Mouse (Mus musculus) heart, embryonic 15.5 days (tissue): ENCODE measurements around the gene Olfr1167. TPM values are rescaled to one million over a fixed set of nuclear protein-coding genes. Genes with fewer than 3 reads are reported as not detected.
"Not testable (repeated sequence)": the region's sequence is repeated elsewhere in the genome, so short reads cannot be mapped to it uniquely, and the experiment has no call there.

ENCODE experiments used
- ATAC-seq: fragments of 200-750 bp; cut with Nextera tagmentation; replicated peaks from 2 replicates; pipeline ENCODE4 v1.8.0; 2017; ENCODE audit warnings: low read depth, moderate TSS enrichment; ENCODE audit not compliant: insufficient number of reproducible peaks, insufficient read depth, low FRiP score
- H3K27ac ChIP-seq: fragments of 300-500 bp; sonication (generic); 2 replicates; pipeline ENCODE4 v1.5.1; 2015; ENCODE audit warnings: mild to moderate bottlenecking, inconsistent platforms
- H3K27me3 ChIP-seq: fragments of 300-500 bp; sonication (generic); 2 replicates; pipeline ENCODE4 v1.6.1; 2015; ENCODE audit warnings: inconsistent platforms
- H3K36me3 ChIP-seq: fragments of 300-500 bp; sonication (generic); 2 replicates; pipeline ENCODE4 v1.6.1; 2015; ENCODE audit warnings: mild to moderate bottlenecking, inconsistent platforms
- H3K4me1 ChIP-seq: fragments of 300-500 bp; sonication (generic); replicated peaks from 2 replicates; pipeline ENCODE4 v1.6.1; 2015; ENCODE audit warnings: inconsistent platforms
- H3K4me2 ChIP-seq: fragments of 300-500 bp; sonication (generic); 2 replicates; pipeline ENCODE4 v1.6.1; 2015; ENCODE audit warnings: inconsistent platforms, mild to moderate bottlenecking, moderate library complexity
- H3K4me3 ChIP-seq: fragments of 300-500 bp; sonication (generic); 2 replicates; pipeline ENCODE4 v1.5.1; 2015; ENCODE audit warnings: mild to moderate bottlenecking, inconsistent platforms
- H3K9ac ChIP-seq: fragments of 300-500 bp; sonication (generic); 2 replicates; pipeline ENCODE4 v1.6.1; 2015; ENCODE audit warnings: mild to moderate bottlenecking, inconsistent platforms
- H3K9me3 ChIP-seq: fragments of 300-500 bp; sonication (generic); replicated peaks from 2 replicates; pipeline ENCODE4 v1.6.1; 2016; ENCODE audit warnings: inconsistent platforms
- WGBS: fragments of 180-500 bp; shearing (Covaris S2); methylation state at CpG from one replicate; pipeline ENCODE4 v1.1.7; 2015; ENCODE audit warnings: mixed read lengths; 5-methylcytosine and 5-hydroxymethylcytosine counted together
- polyA plus RNA-seq: library from polyadenylated mRNA; unstranded; fragments of >200 nt; fragmentation: Nextera tagmentation; extraction: Ambion mirVana; gene quantifications from 2 replicates; pipeline ENCODE4 v1.2.1, GENCODE M21; 2015

Gene Olfr1167
- polyA plus RNA-seq: not detected in 2 replicates

DNA sequence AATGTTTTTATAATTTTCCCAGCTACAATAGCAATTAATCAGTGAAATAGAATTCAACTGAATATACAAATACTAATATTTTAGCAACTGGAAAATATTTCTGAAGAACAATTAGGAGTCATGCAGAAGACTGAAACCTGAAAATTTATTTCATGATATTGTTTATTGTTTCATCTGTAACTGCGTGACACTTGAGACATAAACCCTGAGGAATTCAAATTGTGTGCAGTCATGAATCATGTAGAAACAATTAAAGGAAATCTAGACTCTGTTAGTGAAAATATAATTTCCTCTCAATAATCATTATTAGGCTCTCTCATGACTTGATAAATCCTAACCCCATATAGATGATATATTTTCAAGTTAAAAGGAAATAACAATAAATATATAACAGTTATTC is at the start of gene Olfr1167:
Olfr1167 (minus strand) TSS at position 101 of the 400 bp plus-strand sequence.
- H3K9me3 ChIP-seq, H3K4me2 ChIP-seq, H3K4me3 ChIP-seq, ATAC-seq, H3K9ac ChIP-seq, H3K27me3 ChIP-seq, H3K27ac ChIP-seq, H3K4me1 ChIP-seq, H3K36me3 ChIP-seq: not testable (repeated sequence)
- 71% methylated on average over 1 of the region's 1 CpGs for WGBS

DNA sequence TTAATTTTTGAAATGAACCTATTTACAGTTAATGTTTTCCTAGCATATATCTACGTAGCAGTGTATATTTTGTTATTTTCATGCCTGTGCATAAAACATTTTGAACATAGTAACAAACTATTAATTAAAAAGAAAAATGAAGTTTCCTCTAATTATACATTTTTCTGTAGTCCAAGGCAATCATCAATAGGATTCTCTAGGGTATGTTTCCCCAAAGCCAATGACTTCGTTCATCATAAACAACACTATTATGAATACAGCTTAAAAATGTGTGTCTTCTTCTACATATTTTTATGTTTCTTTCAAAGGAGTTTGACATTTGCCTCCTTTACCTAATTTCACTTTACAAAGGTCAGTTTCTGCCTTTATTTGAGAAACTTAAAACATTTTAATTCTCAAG is 26.6 kb upstream of the Olfr1167 start, which contains the start of gene Olfr1168:
Olfr1168 (plus strand) TSS at position 301 of the 400 bp plus-strand sequence.
- Histone ChIP-seq H3K36me3 (no peaks in the 10 kb centered on the region), H3K4me2 (no peak within 1 kb of the TSS), H3K4me1 (no peaks in the 10 kb centered on the region), H3K9me3 (no peaks in the 10 kb centered on the region), H3K27me3 (no peaks in the 10 kb centered on the region), H3K27ac (no peak within 1 kb of the TSS), H3K9ac (no peak within 1 kb of the TSS), H3K4me3 (no peak within 1 kb of the TSS)
- ATAC-seq: no peak
- WGBS: 75% methylated on average over 2 of the region's 2 CpGs

GRCm38 (mm10) chr2:88128172-88128571 is 26.8 kb downstream of the Olfr1167 start, which contains the start of gene Olfr1166:
Gene Olfr1166, minus strand, starts transcription at chr2:88128272.
- H3K4me1 ChIP-seq: no peaks in the 10 kb centered on the region
- no peak within 1 kb of the TSS for H3K9ac ChIP-seq
- no peaks in the 10 kb centered on the region for H3K9me3 ChIP-seq
- H3K4me2 ChIP-seq: no peak within 1 kb of the TSS
- no peaks in the 10 kb centered on the region for H3K27me3 ChIP-seq
- H3K27ac ChIP-seq: no peak within 1 kb of the TSS
- WGBS: 84% methylated on average over 1 of the region's 1 CpGs
- ATAC-seq: no peak
- H3K4me3 ChIP-seq: no peak within 1 kb of the TSS
- H3K36me3 ChIP-seq: no peaks in the 10 kb centered on the region

Other genes with a start within 250 kb of the Olfr1167 start
- not detected in 2 replicates for gene Olfr1155, start 210.1 kb downstream of the Olfr1167 start, polyA plus RNA-seq
- not detected in 2 replicates for gene Olfr1156, start 202.1 kb downstream of the Olfr1167 start, polyA plus RNA-seq
- gene Olfr1157, start 186.9 kb downstream of the Olfr1167 start, polyA plus RNA-seq: not detected in 2 replicates
- not detected in 2 replicates for gene Olfr74, start 180.5 kb downstream of the Olfr1167 start, polyA plus RNA-seq
- gene Olfr1158, start 165.1 kb downstream of the Olfr1167 start, polyA plus RNA-seq: not detected in 2 replicates
- not detected in 2 replicates for gene Olfr1160, start 146.9 kb downstream of the Olfr1167 start, polyA plus RNA-seq
- gene Olfr1161, start 132.4 kb downstream of the Olfr1167 start, polyA plus RNA-seq: not detected in 2 replicates
- gene Olfr73, start 117.5 kb downstream of the Olfr1167 start, polyA plus RNA-seq: not detected in 2 replicates
- gene Olfr1162, start 104.1 kb downstream of the Olfr1167 start, polyA plus RNA-seq: not detected in 2 replicates
- not detected in 2 replicates for gene Olfr1163, start 83.4 kb downstream of the Olfr1167 start, polyA plus RNA-seq
- gene Olfr1164, start 61.2 kb downstream of the Olfr1167 start, polyA plus RNA-seq: not detected in 2 replicates
- not detected in 2 replicates for gene Olfr1166, start 26.9 kb downstream of the Olfr1167 start, polyA plus RNA-seq
- gene Olfr1168, start 26.7 kb upstream of the Olfr1167 start, polyA plus RNA-seq: not detected in 2 replicates
- not detected in 2 replicates for gene Olfr1170, start 73.1 kb upstream of the Olfr1167 start, polyA plus RNA-seq
- gene Olfr1173, start 124.7 kb upstream of the Olfr1167 start, polyA plus RNA-seq: not detected in 2 replicates
- not detected in 2 replicates for gene Olfr1174-ps, start 159.9 kb upstream of the Olfr1167 start, polyA plus RNA-seq
- not detected in 2 replicates for gene Olfr1175-ps, start 172.0 kb upstream of the Olfr1167 start, polyA plus RNA-seq
- gene Olfr1176, start 181.5 kb upstream of the Olfr1167 start, polyA plus RNA-seq: not detected in 2 replicates
- not detected in 2 replicates for gene Olfr1177-ps, start 191.3 kb upstream of the Olfr1167 start, polyA plus RNA-seq
- not detected in 2 replicates for gene Olfr1178, start 231.9 kb upstream of the Olfr1167 start, polyA plus RNA-seq